Mouse (Mus musculus): Measurements from ENCODE around the gene BC005537. TPM values are rescaled to one million over a fixed set of nuclear protein-coding genes. Genes with fewer than 3 reads are reported as not detected.
A peak's percentile ranks its signal among the peaks of the same experiment; 100 is the strongest.
"Not testable (repeated sequence)": the region's sequence is repeated elsewhere in the genome, so short reads cannot be mapped to it uniquely, and the experiment has no call there.

The BC005537 gene
- 100 to 1,000 TPM; 136 to 147 TPM for total RNA-seq (2021)

- intact Hi-C loops (cut with DNase I), result no loop called here
- no peak for DNase-seq
Observed at GRCm38 (mm10) chr13:24801308-24801921, at the start of gene BC005537. TSS of gene BC005537 (plus strand) at chr13:24801657.

- DNase-seq, result no peak
- intact Hi-C loops (cut with DNase I), result no loop called here
Observed at GRCm38 (mm10) chr13:24756756-24757155, 44.7 kb upstream of the BC005537 start.

- DNase-seq, result no peak
- intact Hi-C loops (cut with DNase I), result no loop called here
Observed at GRCm38 (mm10) chr13:24757820-24758564, 43.5 kb upstream of the BC005537 start.

- DNase-seq, result no peak
- intact Hi-C loops (cut with DNase I), result no loop called here
Observed at GRCm38 (mm10) chr13:24759451-24759850, 42.0 kb upstream of the BC005537 start.

GRCm38 (mm10) chr13:24760351-24760870 is 41.0 kb upstream of the BC005537 start:
- no peak for DNase-seq

GRCm38 (mm10) chr13:24761083-24761402 is 40.4 kb upstream of the BC005537 start:
- intact Hi-C loops (cut with DNase I), result loop anchor here (1.0 to 5.0 kb wide), 3 partner anchors 39 to 71 kb away; partner anchors contain the start of genes Acot13 and Tdp2
- no peak for DNase-seq

More at GRCm38 (mm10) chr13:24760351-24760870, 41.0 kb upstream of the BC005537 start:
- intact Hi-C loops (cut with DNase I), result loop anchor here (5.0 kb wide), 2 partner anchors 48 to 72 kb away; partner anchors contain the start of genes Acot13 and Tdp2

GRCm38 (mm10) chr13:24761403-24762227 is 39.8 kb upstream of the BC005537 start, which contains the start of gene Gmnn:
TSS of gene Gmnn (minus strand) at chr13:24761923.
- intact Hi-C loops (cut with DNase I), result loop anchor here (1.0 to 5.0 kb wide), 3 partner anchors 39 to 71 kb away; partner anchors contain the start of genes Acot13 and Tdp2
- DNase-seq, result peak; percentile 88 to 94

GRCm38 (mm10) chr13:24762254-24762653 is 39.2 kb upstream of the BC005537 start:
- intact Hi-C loops (cut with DNase I), result loop anchor here (5.0 kb wide), 2 partner anchors 50 to 70 kb away; partner anchors contain the start of genes Acot13 and Tdp2
- no peak for DNase-seq

GRCm38 (mm10) chr13:24767809-24768208 is 33.6 kb upstream of the BC005537 start:
- DNase-seq; intact Hi-C loops (cut with DNase I): not testable (repeated sequence)

GRCm38 (mm10) chr13:24771482-24771881 is 30.0 kb upstream of the BC005537 start:
- DNase-seq; intact Hi-C loops (cut with DNase I): not testable (repeated sequence)

GRCm38 (mm10) chr13:24776146-24776844 is 25.2 kb upstream of the BC005537 start:
- peak; percentile 31 to 38 for DNase-seq
- intact Hi-C loops (cut with DNase I), result loop anchor here (5.0 kb wide), 1 partner anchor 64 kb away; no protein-coding TSS in a partner anchor

- DNase-seq, result no peak
- intact Hi-C loops (cut with DNase I), result loop anchor here (5.0 kb wide), 1 partner anchor 66 kb away; no protein-coding TSS in a partner anchor
Observed at GRCm38 (mm10) chr13:24778026-24778425, 23.4 kb upstream of the BC005537 start.

- intact Hi-C loops (cut with DNase I), result loop anchor here (5.0 kb wide), 1 partner anchor 67 kb away; no protein-coding TSS in a partner anchor
- DNase-seq, result no peak
Observed at GRCm38 (mm10) chr13:24778706-24779380, 22.6 kb upstream of the BC005537 start.

- intact Hi-C loops (cut with DNase I), result no loop called here
- DNase-seq, result no peak
Observed at GRCm38 (mm10) chr13:24781916-24782315, 19.5 kb upstream of the BC005537 start.

GRCm38 (mm10) chr13:24786014-24786490 is 15.4 kb upstream of the BC005537 start:
- DNase-seq, result no peak
- intact Hi-C loops (cut with DNase I), result no loop called here

- DNase-seq, result no peak
- intact Hi-C loops (cut with DNase I), result no loop called here
Observed at GRCm38 (mm10) chr13:24787477-24787876, 14.0 kb upstream of the BC005537 start.

GRCm38 (mm10) chr13:24791349-24791748 is 10.1 kb upstream of the BC005537 start:
- intact Hi-C loops (cut with DNase I), result no loop called here
- peak; percentile 46 to 50 for DNase-seq

- intact Hi-C loops (cut with DNase I), result no loop called here
- no peak for DNase-seq
Observed at GRCm38 (mm10) chr13:24792411-24793045, 8.9 kb upstream of the BC005537 start.

All from heart, postnatal 36 days (tissue).